Mouse (Mus musculus): Measurements from ENCODE around the gene Mbd4. TPM values are rescaled to one million over a fixed set of nuclear protein-coding genes. Genes with fewer than 3 reads are reported as not detected.
"Not testable (repeated sequence)": the region's sequence is repeated elsewhere in the genome, so short reads cannot be mapped to it uniquely, and the experiment has no call there.

Gene Mbd4
- polyA plus RNA-seq, 1 experiment: 2.6 TPM

DNA sequence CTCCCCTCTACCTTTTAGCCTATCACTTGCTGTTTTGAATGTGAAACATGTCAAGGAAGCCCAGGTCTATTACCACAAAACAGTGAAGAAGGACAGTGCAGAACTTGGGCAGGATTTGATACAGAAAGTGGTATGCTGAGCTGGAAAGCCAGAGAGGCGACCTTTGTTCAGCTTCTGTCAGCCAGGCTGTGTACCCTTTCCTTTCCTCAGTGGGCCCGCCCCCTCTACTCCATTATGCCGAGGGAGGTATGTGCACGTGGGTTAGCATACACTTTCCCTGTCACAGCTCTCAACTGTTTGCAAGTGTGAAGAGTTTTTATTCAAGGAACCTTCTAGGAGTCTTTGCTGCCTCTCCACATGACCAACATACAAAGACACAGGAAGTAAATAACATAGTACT lies 6.1 kb upstream of the Mbd4 start:
- DNase-seq (ENCODE audit: low read depth): no peak

DNA sequence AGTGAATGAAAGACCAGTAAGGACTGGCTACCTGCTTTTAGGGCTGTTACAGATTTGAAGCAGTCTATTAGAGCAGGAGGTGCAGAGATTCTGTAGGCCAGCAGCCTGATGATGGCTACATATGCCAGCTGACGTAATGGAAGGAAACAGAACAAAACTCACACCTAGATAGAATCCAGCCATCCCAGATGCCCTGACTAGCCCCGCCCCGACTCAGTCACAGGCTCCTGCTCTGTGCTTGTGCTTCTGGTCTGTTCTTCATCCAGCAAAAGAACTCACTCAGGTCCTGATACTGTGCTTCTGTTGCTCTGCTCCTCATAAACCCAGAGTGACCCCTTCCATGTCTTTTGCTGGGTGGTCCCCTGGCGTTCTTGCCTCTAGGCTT lies 3.2 kb upstream of the Mbd4 start:
- DNase-seq (ENCODE audit: low read depth): no peak

DNA sequence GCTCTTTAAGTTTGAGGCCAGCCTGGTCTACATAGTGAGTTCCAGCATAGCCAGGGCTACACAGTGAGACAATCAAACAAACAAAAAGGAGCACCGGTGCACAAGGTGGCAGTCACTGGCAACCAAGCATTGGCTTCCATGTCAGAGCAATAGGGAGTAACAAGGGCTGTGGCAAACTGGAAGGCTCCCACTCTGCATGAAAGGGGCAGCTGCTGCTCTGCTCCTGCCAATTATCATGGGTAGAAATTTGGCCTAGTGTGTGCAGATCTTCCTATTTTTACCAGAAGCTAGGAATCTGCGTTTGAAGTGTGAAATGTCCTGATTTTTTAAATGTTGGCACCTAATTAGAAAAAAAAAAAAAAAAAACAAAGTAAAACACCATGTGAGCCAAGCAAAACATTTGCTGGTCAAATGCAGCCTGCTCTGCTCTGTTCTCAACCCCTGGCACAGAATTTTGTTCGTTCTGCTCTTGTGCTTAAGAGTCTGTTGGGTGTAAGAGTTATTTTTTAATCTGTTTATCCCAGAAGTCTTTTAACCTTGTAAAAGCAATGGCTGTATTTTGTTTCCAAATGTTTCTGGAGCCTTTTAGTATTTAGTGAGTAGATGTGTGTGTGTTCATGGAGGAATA lies 2.7 kb upstream of the Mbd4 start:
- DNase-seq (ENCODE audit: low read depth): no peak

DNA sequence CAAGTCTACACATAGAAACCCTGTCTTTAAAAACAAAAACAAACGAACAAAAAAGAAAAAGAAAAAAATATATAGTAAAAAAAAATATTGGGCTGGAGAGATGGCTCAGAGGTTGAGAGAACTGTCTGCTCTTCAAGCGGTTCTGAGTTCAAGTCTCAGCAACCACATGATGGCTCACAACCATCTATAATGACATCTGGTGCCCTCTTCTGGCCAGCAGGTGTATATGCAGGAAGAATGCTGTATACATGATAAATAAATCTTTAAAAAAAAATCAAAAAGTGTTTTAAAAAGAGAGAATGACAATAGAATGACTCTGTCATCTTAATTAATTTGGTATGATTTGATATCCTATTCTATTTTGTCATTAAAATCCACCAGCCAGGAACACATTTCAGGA lies 1.3 kb upstream of the Mbd4 start:
- DNase-seq (ENCODE audit: low read depth): no peak

DNA sequence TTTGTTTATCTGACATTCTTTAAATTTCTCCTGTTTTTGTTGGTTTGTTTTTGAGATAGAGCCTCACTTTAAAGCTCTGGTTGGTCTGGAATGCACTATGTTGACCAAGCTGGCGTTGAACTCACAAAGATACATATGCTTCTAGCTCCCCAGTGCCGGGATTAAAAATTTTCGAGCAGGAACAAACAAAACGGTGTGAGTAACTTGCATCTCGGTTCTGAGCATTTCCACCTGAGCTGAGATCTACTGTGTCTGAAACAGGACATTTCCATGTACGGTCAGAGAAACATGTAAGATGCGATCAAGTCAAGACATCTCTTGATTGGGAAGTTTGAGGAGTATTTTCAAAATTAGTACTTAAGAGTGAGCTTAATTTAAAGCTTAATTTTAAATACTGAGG lies 814 bp upstream of the Mbd4 start:
- DNase-seq (ENCODE audit: low read depth): no peak

DNA sequence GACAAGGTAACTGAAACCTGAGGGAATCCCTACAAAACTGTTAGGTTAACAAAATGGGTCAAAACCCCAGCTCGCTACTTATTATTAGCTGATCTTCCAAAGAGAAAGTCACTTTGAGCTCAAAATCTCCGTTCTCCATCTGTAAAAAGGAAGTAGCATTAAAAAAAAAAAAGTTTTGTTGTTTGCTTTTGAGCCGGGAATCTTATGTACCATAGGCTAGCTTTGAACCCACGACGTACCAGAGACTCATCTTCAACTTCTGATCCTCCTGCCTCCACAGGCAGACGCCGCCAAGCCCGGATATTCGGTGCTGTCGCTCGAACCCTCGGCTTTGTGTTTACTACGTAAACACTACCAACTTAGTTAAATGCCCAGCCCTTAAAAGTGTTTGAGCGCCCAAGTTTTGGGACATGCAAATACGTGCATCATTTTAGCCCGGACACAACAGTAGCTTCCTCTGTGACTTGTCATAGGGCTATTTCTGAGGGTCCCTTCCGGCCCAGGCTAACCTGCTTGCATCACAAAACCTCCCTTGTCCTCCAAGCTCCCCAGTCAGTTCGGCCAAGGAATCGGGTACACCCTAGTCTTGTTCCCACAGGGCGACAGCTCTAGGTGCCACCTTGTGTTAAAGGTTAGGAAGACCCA lies 603 bp downstream of the Mbd4 start:
- no peak for DNase-seq (ENCODE audit: low read depth)

DNA sequence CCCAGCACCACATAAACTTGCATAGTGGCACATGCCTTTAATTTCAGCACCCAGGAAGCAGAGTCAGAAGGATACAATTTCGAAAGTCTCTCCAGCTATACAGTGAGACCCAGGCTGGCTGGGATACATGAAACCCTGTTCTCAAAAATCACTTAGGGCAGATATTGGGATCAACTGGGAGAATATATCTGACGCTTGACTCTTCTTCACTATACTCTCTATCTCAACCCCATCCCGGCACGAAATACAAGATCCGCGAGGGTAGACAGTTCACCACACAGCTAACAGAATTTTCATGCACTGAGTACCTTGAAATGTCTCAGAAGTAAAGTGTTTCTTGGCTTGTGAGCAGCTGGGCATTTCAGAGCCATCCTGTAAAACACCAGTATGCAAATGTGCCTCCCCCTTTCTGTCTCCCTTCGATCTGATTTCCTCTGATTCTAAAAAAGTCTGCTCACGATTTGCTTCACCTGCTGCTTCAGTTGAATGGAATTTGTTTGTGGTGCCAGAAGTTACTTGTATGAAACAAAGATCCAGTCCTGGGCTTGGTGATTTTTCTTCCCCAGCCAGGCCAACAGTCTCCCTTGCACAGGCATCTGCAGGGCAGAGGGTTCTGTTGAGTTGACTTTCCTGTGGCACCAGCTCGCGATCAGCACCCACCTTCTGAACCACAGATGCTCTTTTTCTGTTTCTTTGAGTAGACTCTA lies 4.4 kb downstream of the Mbd4 start:
- no peak for DNase-seq (ENCODE audit: low read depth)

DNA sequence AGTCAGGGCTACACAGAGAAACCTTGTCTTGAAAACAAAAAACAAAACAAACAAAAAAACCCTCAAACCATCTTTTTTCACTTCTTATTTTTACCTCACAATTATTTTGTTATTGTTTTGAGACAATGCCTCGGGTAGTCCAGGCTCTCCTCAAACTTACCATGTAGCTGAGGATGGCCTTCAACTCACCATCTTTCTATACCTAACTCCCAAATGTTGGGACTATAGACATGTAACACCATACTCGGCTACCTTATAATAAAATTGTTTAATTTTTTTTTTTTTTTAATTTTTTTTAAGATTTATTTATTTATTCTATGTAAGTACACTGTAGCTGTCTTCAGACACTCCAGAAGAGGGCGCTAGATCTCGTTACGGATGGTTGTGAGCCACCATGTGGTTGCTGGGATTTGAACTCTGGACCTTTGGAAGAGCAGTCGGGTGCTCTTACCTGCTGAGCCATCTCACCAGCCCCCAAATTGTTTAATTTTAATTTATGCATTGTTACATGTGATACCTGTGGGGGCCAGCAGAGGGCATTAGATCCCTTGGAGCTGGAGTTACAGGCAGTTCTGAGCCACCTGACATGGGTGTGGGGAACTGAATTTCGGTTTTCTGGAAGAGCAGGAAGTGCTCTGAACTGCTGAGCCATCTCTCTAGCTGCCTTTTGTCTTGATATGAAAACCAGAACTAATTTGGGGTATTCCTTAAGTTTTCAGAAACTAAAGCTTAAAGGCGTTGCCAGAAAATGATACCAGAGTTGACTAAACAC lies 6.3 kb downstream of the Mbd4 start:
- DNase-seq (ENCODE audit: low read depth): no peak

DNA sequence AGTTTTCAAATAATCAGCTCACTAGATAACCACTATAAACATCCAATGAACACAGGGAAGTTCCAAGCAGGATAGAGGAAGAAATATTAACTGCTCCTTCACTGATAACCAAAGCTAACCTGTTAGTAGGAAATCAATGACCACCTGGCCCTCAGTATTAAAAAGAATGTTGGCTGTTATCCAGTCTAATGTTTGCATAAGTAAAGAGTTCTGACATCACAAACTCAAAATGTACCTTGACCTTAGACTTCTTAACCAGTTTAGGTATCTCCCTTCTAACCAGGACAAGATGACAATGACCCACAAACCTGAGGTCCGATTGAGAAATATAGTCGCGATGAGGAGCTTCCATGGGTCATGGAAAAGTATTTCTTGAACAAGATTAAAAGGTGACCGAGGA lies 8.2 kb downstream of the Mbd4 start:
- DNase-seq (ENCODE audit: low read depth): no peak

DNA sequence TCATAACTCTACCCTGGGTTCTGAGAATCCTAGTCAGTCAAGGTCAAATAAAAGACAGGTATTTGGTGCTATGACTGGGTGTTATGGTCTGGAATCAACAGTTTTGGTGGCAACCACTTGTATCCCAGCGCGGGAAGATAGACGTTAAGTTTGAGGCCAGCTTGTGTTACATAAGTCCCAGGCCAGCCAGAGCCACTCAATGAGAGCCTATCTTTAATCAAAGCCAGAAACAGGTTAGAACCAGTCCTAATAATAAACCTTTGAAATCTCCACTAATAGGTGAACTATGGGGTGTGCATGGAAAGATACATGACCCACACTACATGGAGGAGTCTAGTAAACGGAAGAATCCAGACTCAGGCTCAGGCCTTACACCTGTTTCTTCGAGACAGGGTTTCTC lies 14.4 kb downstream of the Mbd4 start:
- DNase-seq (ENCODE audit: low read depth): no peak

DNA sequence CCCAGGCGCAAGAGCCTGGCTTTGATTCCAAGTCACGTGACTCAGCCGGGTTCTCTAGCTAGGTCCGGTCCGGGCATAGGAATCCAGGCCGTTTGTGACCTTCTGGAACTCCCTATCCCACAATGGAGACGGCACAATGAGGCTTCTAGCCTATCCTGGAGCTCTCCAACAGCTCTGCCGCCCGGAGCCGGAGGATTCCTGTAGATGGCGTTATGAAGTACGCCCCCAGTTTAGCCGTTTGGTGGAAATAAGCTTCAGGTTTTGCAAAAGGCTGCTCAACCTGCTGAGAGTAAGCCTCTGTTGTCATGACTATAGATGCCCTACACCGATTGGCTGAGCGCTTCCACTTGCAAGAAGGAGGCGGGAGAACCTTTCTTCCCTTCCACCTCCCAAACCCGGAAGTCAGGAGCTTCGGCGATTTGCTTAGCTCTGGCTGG lies 15.0 kb downstream of the Mbd4 start, which contains the start of gene Efcab12:
TSS of gene Efcab12 (minus strand) at position 252 of the 437 bp plus-strand sequence.
- DNase-seq (ENCODE audit: low read depth): peak; percentile 61

DNA sequence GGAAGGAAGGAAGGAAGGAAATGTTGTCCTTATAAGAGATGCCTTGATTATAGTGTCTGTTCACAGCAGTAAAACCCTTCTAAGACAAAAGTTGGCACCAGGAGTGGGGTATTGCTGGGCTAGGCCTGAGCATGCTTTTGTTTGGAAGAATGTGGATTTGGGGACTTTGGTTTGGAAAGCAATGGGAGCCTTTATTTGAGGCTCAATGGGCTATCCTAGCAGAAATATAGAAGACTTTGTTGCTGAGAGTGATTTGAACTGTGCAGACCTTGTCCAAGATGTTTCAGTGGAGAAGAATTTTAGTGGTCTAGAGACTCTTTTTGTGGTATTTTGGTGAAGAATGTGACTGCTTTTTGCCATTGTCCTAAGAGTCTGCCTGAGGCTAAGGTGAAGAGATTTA lies 19.3 kb downstream of the Mbd4 start:
- no peak for DNase-seq (ENCODE audit: low read depth)

DNA sequence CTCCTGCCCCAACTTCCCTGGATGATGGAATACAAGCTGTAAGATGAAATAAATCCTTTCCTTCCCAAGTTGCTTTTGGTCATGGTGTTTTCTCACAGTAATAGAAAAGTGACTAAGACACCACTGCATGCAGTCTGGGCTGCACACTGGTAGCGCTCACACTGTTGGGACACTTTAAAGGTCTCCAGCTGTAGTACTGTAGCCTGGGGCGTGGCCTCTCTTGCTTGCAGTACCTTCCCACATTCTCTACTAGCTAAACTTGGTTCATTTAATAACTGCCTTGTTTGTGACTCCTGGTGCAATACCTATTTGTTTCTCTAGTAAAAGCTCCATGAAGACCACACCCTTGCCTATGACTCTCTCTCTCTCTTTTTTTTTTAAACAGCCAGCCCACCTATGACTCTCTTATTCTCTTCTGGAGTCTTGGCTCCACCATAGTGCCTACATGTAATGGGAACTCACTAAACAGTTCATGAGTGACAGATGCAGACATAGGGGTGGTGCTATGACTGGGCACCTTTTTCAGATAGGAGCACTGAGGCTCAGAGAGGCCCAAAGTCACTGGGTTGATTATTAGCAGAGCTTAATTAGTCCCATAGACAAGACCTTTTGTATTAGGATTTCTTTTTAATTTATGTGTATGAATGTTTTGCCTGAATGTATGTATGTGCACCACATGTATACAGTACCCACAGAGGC lies 20.9 kb downstream of the Mbd4 start:
- DNase-seq (ENCODE audit: low read depth): no peak

DNA sequence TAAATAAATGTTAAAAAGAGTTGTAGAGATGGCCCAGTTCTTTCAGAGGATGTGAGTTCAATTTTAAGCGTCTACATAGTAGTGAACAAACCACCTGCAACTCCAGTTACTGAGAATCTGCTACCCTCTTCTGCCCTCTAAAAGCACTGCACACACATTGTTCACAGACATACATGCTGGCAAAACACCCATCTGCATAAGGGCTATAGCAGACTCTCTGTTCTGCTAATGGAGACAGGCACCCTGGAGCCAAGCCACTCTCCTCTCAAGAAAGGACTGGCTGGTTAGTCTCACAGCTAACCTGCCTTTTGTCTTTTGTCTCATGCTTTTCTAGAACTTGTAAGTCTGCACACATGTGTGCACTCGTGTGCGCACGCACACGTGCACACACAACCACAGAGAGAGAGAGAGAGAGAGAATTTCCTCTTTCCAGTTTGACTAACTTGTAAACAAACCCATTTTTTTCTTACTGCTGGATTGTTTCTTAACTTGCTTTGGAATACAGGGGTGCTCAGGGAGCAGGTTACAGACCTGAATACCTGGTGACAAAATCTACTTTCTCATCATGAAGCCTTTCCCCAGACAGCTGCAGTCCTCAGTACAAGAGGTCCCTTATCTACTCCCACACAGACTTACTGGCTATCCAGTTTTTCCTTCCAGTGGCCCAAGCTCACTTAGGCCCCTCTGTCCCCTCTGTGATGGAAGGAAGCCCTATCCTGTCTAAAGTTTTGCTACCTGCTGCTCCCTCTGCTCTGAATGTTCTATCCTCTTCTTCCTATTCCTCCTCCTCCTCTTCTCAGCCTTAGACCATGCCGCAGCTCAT lies 22.2 kb downstream of the Mbd4 start:
- no peak for DNase-seq (ENCODE audit: low read depth)

DNA sequence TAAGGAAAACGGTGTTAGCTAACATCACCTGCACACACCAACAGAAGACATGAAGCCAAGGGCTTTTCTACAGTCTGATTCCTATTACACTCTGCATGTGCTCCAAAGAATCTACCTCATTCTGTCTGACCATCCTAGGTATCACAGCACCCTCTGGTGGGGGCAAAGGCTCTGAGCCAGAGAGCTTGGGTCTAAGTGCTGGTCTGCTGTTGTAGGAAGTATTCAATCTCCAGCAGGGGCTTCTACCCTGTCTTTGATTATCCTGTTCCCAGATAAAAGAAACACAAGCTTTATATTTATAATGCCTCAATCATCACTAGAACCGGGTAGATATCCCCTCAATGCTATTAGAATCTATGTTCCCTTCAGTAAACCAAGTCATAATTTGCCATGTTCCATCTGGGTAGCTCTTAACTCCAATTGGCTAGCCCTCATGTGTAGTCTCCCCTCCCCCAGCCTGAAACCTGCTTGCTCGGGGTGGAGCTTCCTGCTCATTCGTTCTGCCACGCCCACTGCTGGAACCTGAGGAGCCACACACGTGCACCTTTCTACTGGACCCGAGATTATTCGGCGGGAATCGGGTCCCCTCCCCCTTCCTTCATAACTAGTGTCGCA lies 29.2 kb downstream of the Mbd4 start:
- DNase-seq (ENCODE audit: low read depth): not testable (repeated sequence)

DNA sequence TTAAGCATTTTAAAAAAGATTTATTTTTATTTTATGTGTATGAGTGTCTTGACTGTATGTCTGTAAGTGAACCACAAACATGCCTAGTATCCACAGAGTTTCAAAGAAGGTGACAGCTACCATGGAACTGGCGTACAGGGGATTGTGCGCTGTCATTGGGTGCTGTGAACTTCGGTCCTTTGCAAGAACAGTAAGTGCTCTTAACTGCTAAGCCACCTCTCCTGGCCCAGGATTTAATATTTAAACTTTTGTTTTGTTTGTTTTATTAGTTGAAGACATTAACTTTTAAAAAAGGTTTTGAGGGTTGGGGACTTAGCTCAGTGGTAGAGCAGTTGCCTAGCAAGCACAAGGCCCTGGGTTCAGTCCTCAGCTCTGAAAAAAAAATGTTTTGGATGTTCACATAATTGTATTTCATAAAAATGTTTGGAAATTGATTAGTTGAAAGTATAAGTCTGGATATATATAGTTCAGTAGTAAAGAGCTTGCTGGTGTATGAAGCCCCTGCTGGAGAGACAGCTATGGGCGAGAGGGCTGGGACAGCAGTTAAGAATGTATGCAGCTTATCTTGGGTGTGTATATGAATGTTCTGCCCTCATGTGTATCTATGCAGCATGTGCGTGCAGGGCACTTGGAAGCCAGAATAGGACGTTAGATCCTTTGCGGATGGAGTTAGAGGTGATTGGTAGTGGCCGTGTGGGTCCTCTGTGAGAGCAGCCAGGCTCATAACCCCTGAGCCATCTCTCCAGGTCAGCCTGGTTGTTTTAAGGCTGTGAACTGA lies 31.8 kb downstream of the Mbd4 start:
- DNase-seq (ENCODE audit: low read depth): no peak

DNA sequence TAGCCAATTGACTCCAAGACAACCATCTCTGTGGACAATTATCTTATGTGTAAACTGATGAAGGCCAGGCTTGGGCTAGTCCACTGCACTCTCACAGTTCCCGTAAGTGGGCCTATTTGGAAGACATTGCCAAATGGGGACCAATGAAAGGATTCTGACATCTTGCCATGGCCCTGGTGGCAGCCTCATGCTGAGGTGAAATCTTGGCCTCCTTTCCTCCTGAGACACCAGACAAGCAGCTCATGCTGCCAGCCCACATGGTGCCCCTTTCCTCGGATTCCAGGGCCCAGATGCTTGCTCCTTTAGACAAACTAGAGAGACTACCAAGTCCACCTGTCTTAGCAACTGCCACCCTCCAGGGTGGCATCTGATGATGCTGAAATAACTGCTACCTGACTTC lies 35.0 kb downstream of the Mbd4 start:
- DNase-seq (ENCODE audit: low read depth): no peak

DNA sequence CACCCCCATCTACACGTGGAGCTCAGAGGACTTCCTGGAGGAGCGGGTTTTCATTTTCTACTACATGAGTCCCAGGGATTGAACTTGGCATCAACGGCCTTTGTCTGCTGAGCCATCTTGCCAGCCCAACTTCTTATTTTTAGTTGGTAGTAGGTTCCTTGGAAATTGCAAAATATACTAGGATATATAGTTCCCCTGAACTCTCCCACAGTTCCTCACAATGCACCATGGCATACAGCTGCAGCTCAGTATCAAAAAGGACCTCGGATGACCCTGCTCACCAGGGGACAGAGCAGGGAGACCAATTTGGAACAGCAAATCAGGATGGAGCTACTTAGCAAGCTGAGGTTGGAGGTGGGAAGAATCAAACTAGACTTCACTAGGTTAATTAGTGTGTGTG lies 38.1 kb downstream of the Mbd4 start:
- DNase-seq (ENCODE audit: low read depth): no peak

DNA sequence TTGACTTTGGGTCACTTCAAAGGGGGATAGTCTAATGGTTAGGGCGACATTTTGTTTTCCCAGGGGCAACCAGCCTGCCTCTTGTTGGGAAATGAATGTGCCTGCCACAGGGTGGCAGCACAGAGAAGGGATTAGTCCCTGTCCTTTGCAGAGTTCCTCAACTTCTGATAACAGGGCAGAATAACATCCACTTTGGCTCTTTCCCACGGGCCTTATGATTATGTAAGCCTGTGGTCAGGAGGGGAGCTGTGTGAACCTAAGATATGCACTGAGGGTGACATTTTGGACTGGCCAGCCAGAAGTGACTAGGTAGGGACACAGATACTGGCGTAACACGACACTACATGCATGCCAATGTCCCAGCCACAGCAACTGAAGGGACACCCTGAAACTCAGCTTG lies 39.1 kb downstream of the Mbd4 start:
- no peak for DNase-seq (ENCODE audit: low read depth)

DNA sequence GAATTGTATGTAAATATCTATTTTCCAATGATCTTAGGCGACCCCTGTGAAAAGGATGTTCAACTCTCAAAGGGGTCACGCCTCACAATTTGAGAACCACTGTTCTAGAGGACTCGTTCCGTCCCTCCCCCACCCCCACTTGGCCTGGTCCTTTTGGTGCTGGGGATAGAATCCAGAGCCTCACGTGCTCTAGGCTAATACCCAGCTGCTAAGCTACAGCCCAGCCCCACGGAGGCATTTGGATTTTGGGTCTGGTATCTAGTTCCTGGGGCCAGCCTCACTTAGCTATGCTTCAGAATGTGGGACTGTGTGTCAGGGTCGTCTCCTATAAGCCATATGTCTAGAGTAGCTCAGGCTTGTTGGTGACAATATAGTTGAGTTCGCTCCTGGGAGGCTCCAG lies 41.6 kb downstream of the Mbd4 start:
- no peak for DNase-seq (ENCODE audit: low read depth)

All from gonadal fat pad, adult 2 months (tissue).